In genomic region chr6:116003516-116003915, GRCm38 (mm10) we compare ENCODE assay signal across 10 mouse cellular contexts. TPM values are rescaled to one million over a fixed set of nuclear protein-coding genes. Genes with fewer than 3 reads are reported as not detected.
DNase-seq lines count a peak whose midpoint lies in the region; ATAC-seq and TF ChIP-seq lines count a peak whose summit lies in the region.
"Had no signal": no experiment of that assay in that cellular context is flagged by ENCODE, and none has a peak within 500 bp of the region (broad histone marks: within the 10 kb centered on the region; RNA-seq: fewer than 3 reads in every experiment).

No protein-coding gene starts in this region.

- no peak overlapping the region for H3K4me2 ChIP-seq in limb, embryonic 14.5 days (replicated peaks; ENCODE audit: low read depth, low read length, severe bottlenecking)
- H3K4me2 ChIP-seq in stomach, embryonic 16.5 days (ENCODE audit: low read depth, low read length) = no peak overlapping the region

- peaks cover 76% of the 10 kb centered on the region for H3K4me1 ChIP-seq in heart, embryonic 10.5 days
- H3K4me1 ChIP-seq in limb, embryonic 14.5 days (ENCODE audit: control insufficient read depth, insufficient read depth, low read length) = peaks cover 11% of the 10 kb centered on the region
- peaks cover 16% of the 10 kb centered on the region for H3K4me1 ChIP-seq in stomach, embryonic 16.5 days (ENCODE audit: control insufficient read depth, insufficient read depth, low read length)

- no peaks in the 10 kb centered on the region for H3K27me3 ChIP-seq in heart, embryonic 10.5 days (ENCODE audit: insufficient read depth, poor library complexity, severe bottlenecking)
- H3K27me3 ChIP-seq in limb, embryonic 14.5 days (ENCODE audit: control insufficient read depth, insufficient read depth, low read length) = no peaks in the 10 kb centered on the region
- no peaks in the 10 kb centered on the region; the same call in 1 of the 2 replicates for H3K27me3 ChIP-seq in stomach, embryonic 16.5 days (ENCODE audit: control insufficient read depth, insufficient read depth, low read length)

- intact Hi-C loops in heart, postnatal 36 days (cut with DNase I) = no loop called here

- H3K36me3 ChIP-seq in heart, embryonic 10.5 days = no peaks in the 10 kb centered on the region
- no peaks in the 10 kb centered on the region for H3K36me3 ChIP-seq in limb, embryonic 14.5 days (ENCODE audit: control insufficient read depth, insufficient read depth, low read length)
- H3K36me3 ChIP-seq in stomach, embryonic 16.5 days (ENCODE audit: control insufficient read depth, insufficient read depth, low read length) = no peaks in the 10 kb centered on the region

- H3K9ac ChIP-seq in limb, embryonic 14.5 days (ENCODE audit: low read depth, low read length, severe bottlenecking) = 0 out of 2 replicates have a peak overlapping the region, but pooled peaks have one; percentile 4
- H3K9ac ChIP-seq in stomach, embryonic 16.5 days (ENCODE audit: low read length) = peak overlapping the region; percentile 52

- H3K27ac ChIP-seq in heart, embryonic 10.5 days = peak overlapping the region; percentile 92
- no peak overlapping the region for H3K27ac ChIP-seq in limb, embryonic 14.5 days (replicated peaks; ENCODE audit: low read depth, low read length)
- peak overlapping the region; percentile 72 for H3K27ac ChIP-seq in stomach, embryonic 16.5 days (ENCODE audit: low read length)

- no peak for ATAC-seq in limb, embryonic 14.5 days (ENCODE audit: low FRiP score, low read depth)
- ATAC-seq in stomach, embryonic 16.5 days (ENCODE audit: insufficient read depth, low FRiP score) = no peak

- H3K9me3 ChIP-seq in heart, embryonic 10.5 days = no peaks in the 10 kb centered on the region
- no peaks in the 10 kb centered on the region for H3K9me3 ChIP-seq in limb, embryonic 14.5 days (ENCODE audit: control insufficient read depth, low read length)
- H3K9me3 ChIP-seq in stomach, embryonic 16.5 days (replicated peaks; ENCODE audit: control insufficient read depth, low read length) = no peaks in the 10 kb centered on the region

- peak overlapping the region; percentile 34 for H3K4me3 ChIP-seq in heart, embryonic 10.5 days
- no peak overlapping the region for H3K4me3 ChIP-seq in limb, embryonic 14.5 days (replicated peaks; ENCODE audit: low read length)
- H3K4me3 ChIP-seq in stomach, embryonic 16.5 days (replicated peaks; ENCODE audit: low read length) = no peak overlapping the region

- 52% methylated on average over 5 of the region's 5 CpGs for WGBS in heart, embryonic 10.5 days
- 77% methylated on average over 5 of the region's 5 CpGs for WGBS in limb, embryonic 14.5 days
- 61% methylated on average over 5 of the region's 5 CpGs for WGBS in stomach, embryonic 16.5 days

- TF ChIP-seq POLR2A in limb, embryonic 14.5 days (IDR thresholded peaks at IDR 0.05; ENCODE audit: borderline replicate concordance, extremely low read depth, insufficient read depth, insufficient read length) = no peak

- DNase-seq in heart, embryonic 10.5 days (ENCODE audit: low spot score) = peak; percentile 76
- no peak for DNase-seq in heart, postnatal 36 days
- DNase-seq in thymus, postnatal 14 days = peak; percentile 51
- DNase-seq in thymus, adult 18-20 months = no peak
- no peak for DNase-seq in limb, embryonic 14.5 days (ENCODE audit: low spot score)
- DNase-seq in urinary bladder, adult 18-20 months (ENCODE audit: low spot score in 2 of 2) = no peak
- DNase-seq in layer of hippocampus, postnatal 14 days (ENCODE audit: low spot score in 2 of 2) = no peak
- DNase-seq: right cerebral cortex, adult 18-20 months had no signal

RNA-seq across cellular contexts. Expression of gene Plxnd1, which starts 8.7 kb away (rescaled TPM):
- 42.9 and 61.7 TPM in 2 replicates for polyA plus RNA-seq in heart, embryonic 10.5 days (2016; fragmentation: Nextera tagmentation; extraction: Ambion mirVana)
- 10 to 100 TPM; 69.9 to 74.6 TPM for total RNA-seq in heart, postnatal 36 days (2021)
- 61.9 and 74.1 TPM in 2 replicates for polyA plus RNA-seq in limb, embryonic 14.5 days (2012; rRNA removed)
- polyA plus RNA-seq in limb, embryonic 14.5 days (2014; fragmentation: Nextera tagmentation; extraction: Ambion mirVana) = 39.1 and 50.4 TPM in 2 replicates
- 27.7 and 28.5 TPM in 2 replicates for polyA plus RNA-seq in stomach, embryonic 16.5 days (2015; fragmentation: Nextera tagmentation; extraction: Ambion mirVana)
- 10 to 100 TPM; 40.9 to 47.9 TPM for total RNA-seq in layer of hippocampus, postnatal 14 days (2021)

RNA-seq across cellular contexts. Expression of gene H1foo, which starts 58.8 kb away (rescaled TPM):
- polyA plus RNA-seq in heart, embryonic 10.5 days (2016; fragmentation: Nextera tagmentation; extraction: Ambion mirVana) = not detected in 2 replicates
- not detected for total RNA-seq in heart, postnatal 36 days (2021)
- not detected in 2 replicates for polyA plus RNA-seq in limb, embryonic 14.5 days (2012; rRNA removed)
- polyA plus RNA-seq in limb, embryonic 14.5 days (2014; fragmentation: Nextera tagmentation; extraction: Ambion mirVana) = not detected in 2 replicates
- not detected in 2 replicates for polyA plus RNA-seq in stomach, embryonic 16.5 days (2015; fragmentation: Nextera tagmentation; extraction: Ambion mirVana)
- total RNA-seq in layer of hippocampus, postnatal 14 days (2021) = not detected
- total RNA-seq: left cerebral cortex, postnatal 10 days had no signal

Comparison
In these comparisons a context has a peak if more than half of its experiments do, and no peak if none do; other contexts are left out.
1. DNase-seq: peak in heart, embryonic 10.5 days (single experiment) and thymus, postnatal 14 days (single experiment); none in heart, postnatal 36 days (0 of 2), thymus, adult 18-20 months (0 of 2), limb, embryonic 14.5 days (single experiment), urinary bladder, adult 18-20 months (0 of 2) and layer of hippocampus, postnatal 14 days (0 of 2).